Mouse (Mus musculus): ENCODE measurements at regions not wholly inside any gene's neighbourhood (a gene's known extent, or its start where the extent isn't known, plus 50 kb on each side); places are given as distances from the start of the nearest gene placed in this dataset.

DNA sequence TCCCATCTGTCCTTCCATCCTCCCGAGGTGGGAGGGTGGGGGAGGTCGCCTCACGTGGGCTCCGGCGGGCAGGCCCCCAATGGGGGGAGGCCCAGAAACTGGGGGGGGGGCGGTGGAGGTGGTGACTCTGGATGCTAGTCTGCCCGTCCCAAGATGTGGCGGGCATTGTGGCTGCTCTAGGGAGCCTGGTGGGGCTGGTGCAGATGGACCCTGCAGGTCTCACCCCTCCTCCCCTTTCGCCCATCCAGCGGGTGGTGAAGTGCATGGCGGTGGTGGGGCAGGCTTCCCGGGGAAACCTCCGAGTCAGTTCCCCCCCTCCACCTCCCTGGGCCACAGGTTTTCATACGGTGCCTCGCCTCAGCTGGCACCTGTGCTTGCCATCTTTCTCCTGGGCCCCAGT, 88.6 kb downstream of the Inhba start:
- Histone ChIP-seq H3K4me3 (ENCODE audit: low read length) (no peak overlapping the region), H3K4me1 (replicated peaks; ENCODE audit: control insufficient read depth, insufficient read depth, low read length) (no peaks in the 10 kb centered on the region), H3K9ac (ENCODE audit: low read length) (no peak overlapping the region), H3K9me3 (ENCODE audit: control insufficient read depth, low read length) (peaks cover 5% of the 10 kb centered on the region; the same call in 1 of the 2 replicates), H3K36me3 (ENCODE audit: control insufficient read depth, insufficient read depth, low read length) (no peaks in the 10 kb centered on the region), H3K27ac (ENCODE audit: low read length) (no peak overlapping the region), H3K4me2 (ENCODE audit: low read depth, low read length) (no peak overlapping the region), H3K27me3 (ENCODE audit: control insufficient read depth, insufficient read depth, low read depth, low read length) (no peaks in the 10 kb centered on the region)
- no peak for ATAC-seq (ENCODE audit: low read depth)
- WGBS, result 84% methylated on average over 13 of the region's 15 CpGs

DNA sequence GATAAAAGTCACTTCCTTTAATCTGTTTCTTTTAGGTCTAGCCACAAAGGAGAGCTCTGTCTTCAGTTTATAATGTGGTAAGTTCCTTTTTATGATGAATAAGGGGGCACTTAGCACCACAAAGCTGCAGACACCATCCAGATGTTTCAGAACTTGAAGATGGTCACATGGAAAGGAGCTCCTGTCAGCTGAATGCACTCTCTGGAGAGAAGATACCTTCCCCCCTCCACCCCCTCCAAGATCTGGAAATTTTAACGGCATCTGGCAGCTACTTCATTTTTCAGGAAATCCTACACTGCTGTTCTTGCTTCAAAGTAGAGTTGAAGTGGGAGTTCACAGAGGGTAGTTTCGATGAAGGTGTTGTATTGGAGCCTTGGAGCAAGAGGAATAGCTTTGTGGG, 103.2 kb downstream of the Inhba start:
- 60% methylated on average over 2 of the region's 2 CpGs for WGBS
- ATAC-seq (ENCODE audit: low read depth), result no peak
- no peaks in the 10 kb centered on the region for H3K4me1 ChIP-seq (replicated peaks; ENCODE audit: control insufficient read depth, insufficient read depth, low read length)
- H3K9ac ChIP-seq (ENCODE audit: low read length), result no peak overlapping the region
- H3K36me3 ChIP-seq (ENCODE audit: control insufficient read depth, insufficient read depth, low read length), result no peaks in the 10 kb centered on the region
- no peaks in the 10 kb centered on the region for H3K27me3 ChIP-seq (ENCODE audit: control insufficient read depth, insufficient read depth, low read depth, low read length)
- H3K27ac ChIP-seq (ENCODE audit: low read length), result no peak overlapping the region
- H3K9me3 ChIP-seq (ENCODE audit: control insufficient read depth, low read length), result no peaks in the 10 kb centered on the region
- H3K4me3 ChIP-seq (ENCODE audit: low read length), result no peak overlapping the region
- H3K4me2 ChIP-seq (ENCODE audit: low read depth, low read length), result no peak overlapping the region

- Histone ChIP-seq H3K4me3 (ENCODE audit: low read length) (no peak overlapping the region), H3K27ac (ENCODE audit: low read length) (no peak overlapping the region), H3K36me3 (ENCODE audit: control insufficient read depth, insufficient read depth, low read length) (no peaks in the 10 kb centered on the region), H3K9ac (ENCODE audit: low read length) (no peak overlapping the region), H3K9me3 (ENCODE audit: control insufficient read depth, low read length) (no peaks in the 10 kb centered on the region), H3K27me3 (ENCODE audit: control insufficient read depth, insufficient read depth, low read depth, low read length) (no peaks in the 10 kb centered on the region), H3K4me2 (ENCODE audit: low read depth, low read length) (no peak overlapping the region), H3K4me1 (replicated peaks; ENCODE audit: control insufficient read depth, insufficient read depth, low read length) (no peaks in the 10 kb centered on the region)
- no peak for ATAC-seq (ENCODE audit: low read depth)
Observed at GRCm38 (mm10) chr13:16146686-16147085, 135.0 kb downstream of the Inhba start.

DNA sequence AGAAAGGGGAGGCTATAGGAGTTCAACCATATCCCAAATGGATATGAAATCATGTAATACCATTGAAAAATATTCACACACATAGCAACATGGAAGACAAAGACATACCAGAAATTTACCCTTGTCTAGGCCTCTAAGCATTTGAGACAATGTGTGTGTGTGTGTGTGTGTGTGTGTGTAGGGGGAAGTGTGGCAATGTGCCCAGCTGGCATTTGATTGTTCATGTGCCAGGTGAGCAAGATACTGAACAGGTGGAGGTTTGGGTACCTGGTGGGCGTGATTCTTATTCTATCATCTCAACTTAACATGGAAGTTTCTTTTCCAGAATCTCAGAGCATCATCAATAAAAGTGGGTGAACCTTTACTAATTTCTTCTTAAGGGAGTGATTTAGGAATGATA, 143.3 kb downstream of the Inhba start:
- 72% methylated on average over 1 of the region's 1 CpGs for WGBS
- Histone ChIP-seq H3K4me1 (replicated peaks; ENCODE audit: control insufficient read depth, insufficient read depth, low read length) (no peaks in the 10 kb centered on the region), H3K27ac (ENCODE audit: low read length) (no peak overlapping the region), H3K36me3 (ENCODE audit: control insufficient read depth, insufficient read depth, low read length) (no peaks in the 10 kb centered on the region), H3K4me2 (ENCODE audit: low read depth, low read length) (no peak overlapping the region), H3K9ac (ENCODE audit: low read length) (no peak overlapping the region), H3K27me3 (ENCODE audit: control insufficient read depth, insufficient read depth, low read depth, low read length) (no peaks in the 10 kb centered on the region), H3K4me3 (ENCODE audit: low read length) (no peak overlapping the region), H3K9me3 (ENCODE audit: control insufficient read depth, low read length) (no peaks in the 10 kb centered on the region)
- ATAC-seq (ENCODE audit: low read depth), result no peak

DNA sequence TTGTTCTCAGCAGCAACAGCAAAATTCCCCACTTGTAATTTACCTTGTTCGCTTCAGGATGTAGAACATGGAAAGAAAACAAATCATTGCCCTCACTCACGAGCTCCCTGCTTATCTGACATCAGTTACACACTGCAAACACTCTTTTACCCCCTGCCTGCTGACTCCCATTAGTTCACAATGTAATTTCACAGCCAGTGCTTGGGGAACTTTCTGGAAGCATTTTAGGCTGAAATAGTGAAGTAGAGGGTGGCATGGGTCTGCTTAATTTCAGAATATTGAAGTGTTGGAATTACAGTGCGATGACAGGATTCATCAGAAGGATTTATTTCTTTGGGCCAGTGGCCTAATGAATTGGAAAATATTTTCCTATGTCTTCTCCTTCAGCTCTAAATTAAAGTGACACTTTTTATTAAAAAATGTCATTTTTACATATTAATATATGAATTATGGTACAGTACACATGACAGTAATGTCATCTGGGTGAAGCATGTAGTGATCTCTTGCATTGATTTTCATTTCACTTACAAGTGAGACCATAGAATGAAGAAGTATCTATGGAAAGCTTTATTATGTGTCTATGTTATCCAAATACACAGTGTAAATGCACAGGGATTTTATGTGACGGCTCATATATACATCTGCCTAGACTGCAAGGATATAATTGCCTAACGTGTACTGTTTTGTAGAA, 153.7 kb downstream of the Inhba start:
- ATAC-seq (ENCODE audit: low read depth), result no peak
- Histone ChIP-seq H3K9me3 (ENCODE audit: control insufficient read depth, low read length) (no peaks in the 10 kb centered on the region), H3K4me3 (ENCODE audit: low read length) (no peak overlapping the region), H3K4me1 (replicated peaks; ENCODE audit: control insufficient read depth, insufficient read depth, low read length) (no peaks in the 10 kb centered on the region), H3K4me2 (ENCODE audit: low read depth, low read length) (no peak overlapping the region), H3K36me3 (ENCODE audit: control insufficient read depth, insufficient read depth, low read length) (no peaks in the 10 kb centered on the region), H3K27ac (ENCODE audit: low read length) (no peak overlapping the region), H3K9ac (ENCODE audit: low read length) (no peak overlapping the region), H3K27me3 (ENCODE audit: control insufficient read depth, insufficient read depth, low read depth, low read length) (no peaks in the 10 kb centered on the region)
- 51% methylated on average over 5 of the region's 5 CpGs for WGBS

DNA sequence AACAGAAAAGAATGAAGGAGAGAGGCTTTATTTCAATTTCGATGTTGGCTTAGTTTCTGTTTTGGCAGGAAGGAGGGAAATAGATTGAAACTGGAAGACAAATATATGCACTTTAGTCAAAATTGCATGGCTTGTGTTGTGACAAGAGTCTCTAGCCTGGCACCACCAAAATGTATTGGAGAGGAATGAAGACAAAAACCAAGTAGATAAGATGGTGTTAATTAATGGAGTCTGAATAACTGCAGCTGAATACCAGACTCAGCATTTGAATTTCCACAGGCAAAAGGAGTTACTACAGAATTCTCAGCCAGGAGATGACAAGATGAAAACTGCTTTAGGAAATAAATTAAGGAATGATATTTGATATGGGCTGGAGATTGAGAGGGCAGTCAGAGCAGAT, 185.0 kb downstream of the Inhba start:
- Histone ChIP-seq H3K4me1 (replicated peaks; ENCODE audit: control insufficient read depth, insufficient read depth, low read length) (no peaks in the 10 kb centered on the region), H3K4me2 (ENCODE audit: low read depth, low read length) (no peak overlapping the region), H3K9me3 (ENCODE audit: control insufficient read depth, low read length) (no peaks in the 10 kb centered on the region), H3K27ac (ENCODE audit: low read length) (no peak overlapping the region), H3K9ac (ENCODE audit: low read length) (no peak overlapping the region), H3K4me3 (ENCODE audit: low read length) (no peak overlapping the region), H3K27me3 (ENCODE audit: control insufficient read depth, insufficient read depth, low read depth, low read length) (no peaks in the 10 kb centered on the region), H3K36me3 (ENCODE audit: control insufficient read depth, insufficient read depth, low read length) (no peaks in the 10 kb centered on the region)
- 90% methylated on average over 1 of the region's 1 CpGs for WGBS
- no peak for ATAC-seq (ENCODE audit: low read depth)

GRCm38 (mm10) chr13:16200046-16200445, 188.4 kb downstream of the Inhba start:
- WGBS, result 73% methylated on average over 1 of the region's 1 CpGs

DNA sequence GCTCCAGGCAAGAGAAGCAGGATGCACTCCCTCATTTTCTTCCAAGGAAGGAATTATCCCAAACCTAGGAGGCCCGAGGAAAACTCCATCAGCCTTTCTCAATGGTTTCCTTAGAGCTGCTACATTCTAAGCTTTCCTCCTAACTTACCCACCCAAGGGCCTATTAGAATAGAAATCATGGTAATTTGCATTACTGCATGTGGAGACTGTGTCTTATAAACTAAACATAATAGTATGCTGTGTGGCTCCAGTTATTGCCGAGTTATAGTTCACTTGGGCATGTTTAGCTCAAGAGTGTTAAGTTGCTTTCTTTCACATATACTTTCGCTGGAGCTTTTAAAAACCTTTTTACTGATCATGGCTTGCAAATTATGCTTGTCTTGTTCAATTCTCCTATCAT, 191.5 kb downstream of the Inhba start:
- H3K4me3 ChIP-seq (ENCODE audit: low read length), result no peak overlapping the region
- no peak overlapping the region for H3K27ac ChIP-seq (ENCODE audit: low read length)
- H3K9me3 ChIP-seq (ENCODE audit: control insufficient read depth, low read length), result no peaks in the 10 kb centered on the region
- no peak overlapping the region for H3K9ac ChIP-seq (ENCODE audit: low read length)
- no peak for ATAC-seq (ENCODE audit: low read depth)
- no peaks in the 10 kb centered on the region for H3K27me3 ChIP-seq (ENCODE audit: control insufficient read depth, insufficient read depth, low read depth, low read length)
- 76% methylated on average over 3 of the region's 3 CpGs for WGBS
- H3K36me3 ChIP-seq (ENCODE audit: control insufficient read depth, insufficient read depth, low read length), result no peaks in the 10 kb centered on the region
- no peak overlapping the region for H3K4me2 ChIP-seq (ENCODE audit: low read depth, low read length)
- no peaks in the 10 kb centered on the region for H3K4me1 ChIP-seq (replicated peaks; ENCODE audit: control insufficient read depth, insufficient read depth, low read length)

More at GRCm38 (mm10) chr13:16200046-16200445, 188.4 kb downstream of the Inhba start:
- Histone ChIP-seq H3K4me2 (ENCODE audit: low read depth, low read length) (no peak overlapping the region), H3K27me3 (ENCODE audit: control insufficient read depth, insufficient read depth, low read depth, low read length) (no peaks in the 10 kb centered on the region), H3K27ac (ENCODE audit: low read length) (no peak overlapping the region), H3K9ac (ENCODE audit: low read length) (no peak overlapping the region), H3K4me1 (replicated peaks; ENCODE audit: control insufficient read depth, insufficient read depth, low read length) (no peaks in the 10 kb centered on the region), H3K9me3 (ENCODE audit: control insufficient read depth, low read length) (no peaks in the 10 kb centered on the region), H3K36me3 (ENCODE audit: control insufficient read depth, insufficient read depth, low read length) (no peaks in the 10 kb centered on the region), H3K4me3 (ENCODE audit: low read length) (no peak overlapping the region)
- no peak for ATAC-seq (ENCODE audit: low read depth)

DNA sequence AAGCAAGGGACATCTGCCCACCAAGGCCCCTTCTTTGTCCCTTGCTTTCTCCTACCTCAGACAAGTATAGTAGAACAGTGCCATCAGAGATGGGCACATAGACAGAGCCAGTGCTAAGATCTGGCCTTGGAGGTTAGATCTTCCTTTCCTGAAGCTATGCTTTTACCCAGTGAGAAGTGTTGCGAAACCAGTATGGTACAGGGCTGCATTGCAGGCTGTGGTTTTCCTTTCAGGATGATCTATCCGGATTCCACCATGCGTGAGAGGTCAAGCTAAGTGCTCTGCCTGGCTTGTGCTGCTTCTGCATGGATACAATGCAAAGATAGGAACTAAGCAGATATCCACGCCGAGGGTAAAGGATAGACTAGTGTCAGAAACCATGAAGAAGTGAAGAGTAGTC, 192.4 kb downstream of the Inhba start:
- H3K9me3 ChIP-seq (ENCODE audit: control insufficient read depth, low read length), result no peaks in the 10 kb centered on the region
- H3K36me3 ChIP-seq (ENCODE audit: control insufficient read depth, insufficient read depth, low read length), result no peaks in the 10 kb centered on the region
- no peak overlapping the region for H3K4me2 ChIP-seq (ENCODE audit: low read depth, low read length)
- H3K4me1 ChIP-seq (replicated peaks; ENCODE audit: control insufficient read depth, insufficient read depth, low read length), result no peaks in the 10 kb centered on the region
- no peak overlapping the region for H3K27ac ChIP-seq (ENCODE audit: low read length)
- H3K27me3 ChIP-seq (ENCODE audit: control insufficient read depth, insufficient read depth, low read depth, low read length), result no peaks in the 10 kb centered on the region
- H3K4me3 ChIP-seq (ENCODE audit: low read length), result no peak overlapping the region
- no peak for ATAC-seq (ENCODE audit: low read depth)
- 84% methylated on average over 5 of the region's 5 CpGs for WGBS
- no peak overlapping the region for H3K9ac ChIP-seq (ENCODE audit: low read length)

DNA sequence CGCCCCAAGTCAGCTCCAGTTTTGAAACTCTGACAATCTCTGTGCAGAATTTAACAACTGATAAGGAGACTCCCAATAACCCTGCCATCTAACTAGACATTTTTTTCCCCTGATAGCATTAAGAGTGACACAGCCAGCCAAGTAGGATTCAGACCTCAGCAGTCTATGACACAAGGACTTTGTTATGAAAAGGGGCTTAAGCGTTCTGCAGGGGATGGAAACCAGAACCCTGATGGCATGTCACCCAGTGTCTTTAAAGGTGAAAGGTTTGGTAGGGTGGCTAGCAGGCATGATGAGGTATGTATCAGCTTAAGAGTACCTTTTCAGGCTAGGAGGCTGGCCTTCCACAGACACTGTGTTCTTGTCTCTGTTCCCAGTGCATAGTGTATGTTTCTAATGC, 199.8 kb downstream of the Inhba start:
- Histone ChIP-seq H3K27me3 (ENCODE audit: control insufficient read depth, insufficient read depth, low read depth, low read length) (no peaks in the 10 kb centered on the region), H3K9me3 (ENCODE audit: control insufficient read depth, low read length) (no peaks in the 10 kb centered on the region), H3K36me3 (ENCODE audit: control insufficient read depth, insufficient read depth, low read length) (no peaks in the 10 kb centered on the region), H3K27ac (ENCODE audit: low read length) (no peak overlapping the region), H3K4me2 (ENCODE audit: low read depth, low read length) (no peak overlapping the region), H3K9ac (ENCODE audit: low read length) (no peak overlapping the region), H3K4me1 (replicated peaks; ENCODE audit: control insufficient read depth, insufficient read depth, low read length) (no peaks in the 10 kb centered on the region), H3K4me3 (ENCODE audit: low read length) (no peak overlapping the region)
- no peak for ATAC-seq (ENCODE audit: low read depth)
- WGBS, result 64% methylated on average over 2 of the region's 2 CpGs
